Mouse (Mus musculus) heart, embryonic 16.5 days (tissue): ENCODE measurements around the gene Maco1. TPM values are rescaled to one million over a fixed set of nuclear protein-coding genes. Genes with fewer than 3 reads are reported as not detected.

ENCODE experiments used
- ATAC-seq: fragments of 200-750 bp; cut with Nextera tagmentation; replicated peaks from 2 replicates; pipeline ENCODE4 v1.8.0; 2017; ENCODE audit warnings: moderate number of reproducible peaks; ENCODE audit not compliant: insufficient read depth, low FRiP score; ENCODE audit errors: extremely low read depth
- H3K27ac ChIP-seq: fragments of 300-500 bp; sonication (generic); 2 replicates; pipeline ENCODE4 v1.5.1; 2014; ENCODE audit warnings: mild to moderate bottlenecking, low read length, control low read depth, moderate library complexity
- H3K27me3 ChIP-seq: fragments of 300-500 bp; sonication (generic); 2 replicates; pipeline ENCODE4 v1.6.1; 2014; ENCODE audit warnings: low read length, mixed read lengths; ENCODE audit not compliant: control insufficient read depth, insufficient read depth
- H3K36me3 ChIP-seq: fragments of 300-500 bp; sonication (generic); 2 replicates; pipeline ENCODE4 v1.6.1; 2014; ENCODE audit not compliant: control insufficient read depth, insufficient read depth
- H3K4me1 ChIP-seq: fragments of 300-500 bp; sonication (generic); 2 replicates; pipeline ENCODE4 v1.6.1; 2014; ENCODE audit warnings: low read length, mixed read lengths; ENCODE audit not compliant: control insufficient read depth, insufficient read depth
- H3K4me2 ChIP-seq: fragments of 300-500 bp; sonication (generic); 2 replicates; pipeline ENCODE4 v1.6.1; 2014; ENCODE audit warnings: low read depth, mild to moderate bottlenecking, control low read depth, low read length
- H3K4me3 ChIP-seq: fragments of 300-500 bp; sonication (generic); 2 replicates; pipeline ENCODE4 v1.5.1; 2014; ENCODE audit warnings: mild to moderate bottlenecking, control low read depth, low read length
- H3K9ac ChIP-seq: fragments of 300-500 bp; sonication (generic); 2 replicates; pipeline ENCODE4 v1.6.1; 2014; ENCODE audit warnings: low read length, control low read depth
- H3K9me3 ChIP-seq: fragments of 300-500 bp; sonication (generic); replicated peaks from 2 replicates; pipeline ENCODE4 v1.6.1; 2016; ENCODE audit warnings: low read length; ENCODE audit not compliant: control insufficient read depth
- WGBS: fragments of 180-500 bp; shearing (Covaris S2); extraction: QIAGEN DNeasy Blood & Tissue Kit; methylation state at CpG from one replicate; pipeline ENCODE4 v1.1.7; 2014; 5-methylcytosine and 5-hydroxymethylcytosine counted together
- polyA plus RNA-seq: library from polyadenylated mRNA; unstranded; fragments of >200 nt; fragmentation: Nextera tagmentation; extraction: Ambion mirVana; gene quantifications from 2 replicates; pipeline ENCODE4 v1.2.1, GENCODE M21; 2015

The Maco1 gene
- polyA plus RNA-seq, 1 experiment from 2014 or later = 25.3 TPM

DNA sequence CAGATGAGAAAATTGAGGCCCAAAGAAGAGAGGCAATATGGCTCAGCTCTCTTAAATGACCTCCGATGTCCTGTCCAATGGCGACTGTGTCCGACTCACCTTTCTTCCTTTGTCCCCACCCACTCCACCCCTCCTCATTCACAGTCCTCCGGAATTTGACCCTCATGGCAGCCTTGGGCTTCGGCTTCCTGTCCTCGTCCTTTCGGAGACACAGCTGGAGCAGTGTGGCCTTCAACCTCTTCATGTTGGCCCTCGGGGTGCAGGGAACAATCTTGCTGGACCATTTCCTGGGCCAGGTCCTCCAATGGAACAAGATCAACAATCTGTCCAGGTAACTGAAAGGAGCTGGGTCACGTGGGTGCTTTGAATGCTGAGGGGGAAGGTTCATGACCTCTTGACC lies 23.0 kb upstream of the Maco1 start:
- Histone ChIP-seq H3K9me3 (no peaks in the 10 kb centered on the region), H3K27me3 (no peaks in the 10 kb centered on the region), H3K4me2 (no peak overlapping the region), H3K36me3 (no peaks in the 10 kb centered on the region), H3K27ac (no peak overlapping the region), H3K4me3 (no peak overlapping the region), H3K4me1 (0 out of 2 replicates have a peak, but pooled peaks cover 3% of the 10 kb centered on the region), H3K9ac (no peak overlapping the region)
- ATAC-seq = no peak
- WGBS = 80% methylated on average over 9 of the region's 9 CpGs

DNA sequence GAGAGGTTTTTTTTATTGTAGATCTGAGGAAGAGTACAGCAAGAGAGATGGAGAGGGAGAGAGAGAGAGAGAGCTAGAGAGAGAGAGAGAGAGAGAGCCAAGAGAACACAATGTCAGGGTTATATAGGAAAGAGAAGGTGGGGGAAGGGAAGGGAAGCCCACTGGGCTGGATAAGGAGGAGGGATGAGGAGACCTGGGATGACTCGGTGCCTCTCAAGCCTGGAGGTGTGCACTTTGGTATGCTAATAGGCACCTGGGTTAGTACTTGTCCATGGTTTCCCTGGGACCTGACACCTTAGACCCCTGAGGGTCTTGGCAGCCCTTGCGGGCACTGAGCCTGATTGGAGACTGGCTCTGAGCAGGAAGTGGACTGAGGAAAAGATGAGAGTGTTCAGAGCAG lies 18.8 kb upstream of the Maco1 start:
- ATAC-seq = no peak
- Histone ChIP-seq H3K9ac (no peak overlapping the region), H3K9me3 (no peaks in the 10 kb centered on the region), H3K36me3 (no peaks in the 10 kb centered on the region), H3K27me3 (peaks cover 22% of the 10 kb centered on the region), H3K27ac (no peak overlapping the region), H3K4me2 (no peak overlapping the region), H3K4me3 (no peak overlapping the region), H3K4me1 (peaks cover 6% of the 10 kb centered on the region)
- 40% methylated on average over 2 of the region's 2 CpGs for WGBS

DNA sequence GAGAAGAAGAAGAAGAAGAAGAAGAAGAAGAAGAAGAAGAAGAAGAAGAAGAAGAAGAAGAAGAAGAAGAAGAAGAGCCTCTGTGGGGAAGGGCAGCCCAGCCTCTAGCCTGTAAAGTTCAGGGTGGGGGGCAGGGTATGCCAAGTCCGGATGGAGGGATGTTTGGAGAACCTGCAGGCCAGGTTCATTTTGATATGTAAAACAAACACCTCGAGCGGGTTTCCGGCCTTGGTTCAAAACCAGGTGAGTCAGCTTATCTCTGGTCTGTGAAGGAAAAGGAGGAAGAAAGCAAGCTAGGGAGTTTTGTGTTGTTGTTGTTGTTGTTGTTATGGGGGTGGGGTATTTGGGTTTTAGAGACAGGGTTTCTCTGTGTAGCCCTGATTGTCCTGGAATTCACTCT lies 18.3 kb upstream of the Maco1 start:
- peaks cover 6% of the 10 kb centered on the region for H3K4me1 ChIP-seq
- no peak overlapping the region for H3K27ac ChIP-seq
- no peaks in the 10 kb centered on the region for H3K36me3 ChIP-seq
- ATAC-seq = no peak
- H3K9ac ChIP-seq = no peak overlapping the region
- 29% methylated on average over 4 of the region's 4 CpGs for WGBS
- H3K4me3 ChIP-seq = no peak overlapping the region
- H3K4me2 ChIP-seq = no peak overlapping the region
- H3K27me3 ChIP-seq = peaks cover 22% of the 10 kb centered on the region
- H3K9me3 ChIP-seq = no peaks in the 10 kb centered on the region

DNA sequence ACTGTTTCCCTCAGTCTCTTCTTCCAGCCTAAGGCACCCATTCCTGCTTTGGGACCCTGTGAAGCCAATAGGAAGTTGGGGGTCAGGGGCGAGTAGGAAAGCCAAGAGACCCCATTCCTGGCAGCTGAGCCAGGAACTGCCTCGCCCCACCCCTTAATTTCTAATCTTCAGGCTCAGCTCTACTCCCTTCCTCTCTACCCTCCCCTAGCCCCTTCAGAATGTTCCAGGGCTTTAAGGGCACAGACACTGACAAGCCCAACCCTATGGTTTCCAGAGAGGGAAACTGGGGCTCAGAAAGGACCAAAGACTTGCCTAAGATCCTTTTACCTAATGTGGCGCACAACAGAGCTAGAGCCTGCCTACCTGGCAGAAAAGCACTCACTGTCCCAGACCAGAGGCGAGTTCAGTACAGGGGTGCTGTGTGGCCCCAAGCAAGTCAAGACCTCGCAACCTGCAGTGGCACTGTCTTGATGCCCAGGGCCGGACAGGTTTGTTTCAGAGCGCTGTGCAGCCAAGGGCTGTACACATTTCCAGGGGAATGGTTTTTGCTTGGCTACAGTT lies 16.8 kb upstream of the Maco1 start:
- no peak overlapping the region for H3K27ac ChIP-seq
- no peaks in the 10 kb centered on the region for H3K36me3 ChIP-seq
- peak; percentile 63 for ATAC-seq
- WGBS = 44% methylated on average over 7 of the region's 7 CpGs
- H3K27me3 ChIP-seq = peaks cover 22% of the 10 kb centered on the region
- no peaks in the 10 kb centered on the region for H3K9me3 ChIP-seq
- H3K4me2 ChIP-seq = peak overlapping the region; percentile 61
- peak overlapping the region; percentile 27 for H3K4me3 ChIP-seq
- H3K9ac ChIP-seq = peak overlapping the region; percentile 50
- peaks cover 6% of the 10 kb centered on the region for H3K4me1 ChIP-seq

DNA sequence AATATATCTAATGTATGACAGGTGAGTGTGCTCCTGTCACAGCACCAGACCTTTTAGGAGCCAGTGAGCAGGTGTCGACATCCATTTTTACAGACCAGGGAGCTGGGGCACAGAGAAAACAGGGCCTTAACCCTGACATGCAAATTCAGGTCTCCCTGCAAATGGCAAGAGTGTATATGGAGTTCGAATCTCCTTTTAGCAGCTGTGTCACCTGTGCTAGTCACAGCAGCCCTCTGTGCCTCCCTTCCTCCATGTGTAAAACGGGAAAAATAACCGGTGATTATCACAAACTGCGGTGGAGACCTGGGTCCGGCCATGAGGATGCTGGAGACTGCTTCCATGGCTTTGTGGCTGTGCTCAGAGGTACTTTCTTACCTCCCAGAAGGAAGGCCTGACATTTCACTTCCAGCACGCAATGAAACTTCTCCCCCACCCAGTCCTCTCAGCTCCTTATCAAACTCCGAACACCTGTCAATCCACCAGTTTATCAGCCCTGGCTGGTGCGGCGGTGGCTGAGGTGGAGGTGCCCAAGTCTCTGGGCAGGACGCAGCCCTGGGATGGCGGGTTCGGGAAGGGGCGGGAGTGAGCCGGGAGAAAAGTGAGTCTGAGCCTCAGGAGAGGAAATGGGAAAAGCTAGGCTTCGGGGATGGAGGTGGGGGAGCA lies 16.1 kb upstream of the Maco1 start:
- H3K9ac ChIP-seq = peak overlapping the region; percentile 50
- H3K36me3 ChIP-seq = no peaks in the 10 kb centered on the region
- ATAC-seq = no peak
- H3K9me3 ChIP-seq = no peaks in the 10 kb centered on the region
- H3K27ac ChIP-seq = no peak overlapping the region
- peaks cover 22% of the 10 kb centered on the region for H3K27me3 ChIP-seq
- WGBS = 10% methylated on average over 16 of the region's 16 CpGs
- peaks cover 6% of the 10 kb centered on the region for H3K4me1 ChIP-seq
- H3K4me2 ChIP-seq = peak overlapping the region; percentile 61
- peak overlapping the region; percentile 27 for H3K4me3 ChIP-seq

DNA sequence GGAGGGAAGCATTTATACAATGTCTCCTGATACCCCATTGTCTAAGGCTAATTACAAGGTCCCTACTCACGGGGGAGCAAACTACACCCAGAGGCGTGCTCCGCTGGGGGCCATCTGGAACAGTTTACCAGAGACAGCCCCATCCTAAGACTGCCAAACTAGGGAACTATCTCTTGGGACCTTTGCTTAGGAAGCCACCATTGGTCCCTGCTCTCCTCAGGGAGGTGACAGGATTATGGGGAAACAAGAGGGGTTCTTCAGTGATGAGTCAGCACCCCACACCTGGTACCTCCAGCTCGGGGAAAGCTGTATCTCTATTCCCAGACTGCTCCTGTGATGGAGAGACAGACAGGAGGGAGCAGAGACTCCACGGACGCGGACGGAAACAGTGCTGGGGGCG lies 15.3 kb upstream of the Maco1 start:
- 31% methylated on average over 9 of the region's 9 CpGs for WGBS
- Histone ChIP-seq H3K9ac (no peak overlapping the region), H3K9me3 (no peaks in the 10 kb centered on the region), H3K4me3 (no peak overlapping the region), H3K4me1 (peaks cover 6% of the 10 kb centered on the region), H3K27ac (no peak overlapping the region), H3K27me3 (peaks cover 22% of the 10 kb centered on the region), H3K4me2 (no peak overlapping the region), H3K36me3 (no peaks in the 10 kb centered on the region)
- no peak for ATAC-seq

DNA sequence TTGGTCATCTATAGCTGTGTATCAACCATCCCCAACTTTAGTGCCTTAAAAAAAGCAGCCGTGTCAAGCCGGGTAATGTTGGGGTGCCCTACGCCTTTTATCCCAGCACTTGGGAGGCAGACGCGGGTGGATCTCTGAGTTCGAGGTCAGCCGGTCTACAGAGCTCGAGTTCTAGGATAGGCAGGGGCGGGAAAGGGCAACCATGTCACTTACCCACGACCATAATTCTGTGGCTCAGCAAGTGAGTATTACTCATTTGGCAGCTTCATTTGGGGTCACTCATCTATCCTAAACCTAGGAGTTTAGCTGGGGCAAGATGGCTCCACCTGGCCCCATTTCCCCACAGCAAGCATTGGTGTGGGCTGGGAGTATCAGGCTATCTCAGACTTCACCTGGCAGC lies 14.9 kb upstream of the Maco1 start:
- H3K4me3 ChIP-seq = no peak overlapping the region
- H3K4me1 ChIP-seq = peaks cover 6% of the 10 kb centered on the region
- H3K36me3 ChIP-seq = no peaks in the 10 kb centered on the region
- H3K9me3 ChIP-seq = no peaks in the 10 kb centered on the region
- WGBS = 89% methylated on average over 10 of the region's 10 CpGs
- no peak for ATAC-seq
- peaks cover 22% of the 10 kb centered on the region for H3K27me3 ChIP-seq
- H3K9ac ChIP-seq = no peak overlapping the region
- no peak overlapping the region for H3K27ac ChIP-seq
- no peak overlapping the region for H3K4me2 ChIP-seq

DNA sequence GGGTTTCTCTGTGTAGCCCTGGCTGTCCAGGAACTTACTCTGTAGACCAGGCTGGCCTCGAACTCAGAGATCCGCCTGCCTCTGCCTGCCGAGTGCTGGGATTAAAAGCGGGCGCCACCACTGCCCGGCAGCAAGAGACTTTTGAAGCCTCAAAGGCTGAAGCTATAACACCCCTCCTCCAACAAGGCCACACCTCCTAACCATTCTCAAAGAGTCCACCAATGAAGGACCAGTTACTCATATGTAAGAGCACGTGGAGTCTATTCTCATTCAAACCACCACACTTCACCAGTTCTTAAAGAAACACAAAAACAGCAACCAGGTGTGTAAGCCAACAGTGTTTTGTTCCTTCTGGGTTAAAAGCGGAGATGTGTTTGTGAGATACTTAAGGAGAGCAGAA lies 14.5 kb upstream of the Maco1 start:
- H3K27me3 ChIP-seq = peaks cover 22% of the 10 kb centered on the region
- H3K27ac ChIP-seq = no peak overlapping the region
- 90% methylated on average over 8 of the region's 8 CpGs for WGBS
- no peaks in the 10 kb centered on the region for H3K9me3 ChIP-seq
- no peak for ATAC-seq
- H3K4me2 ChIP-seq = no peak overlapping the region
- H3K4me1 ChIP-seq = peaks cover 6% of the 10 kb centered on the region
- H3K9ac ChIP-seq = no peak overlapping the region
- H3K4me3 ChIP-seq = no peak overlapping the region
- no peaks in the 10 kb centered on the region for H3K36me3 ChIP-seq

DNA sequence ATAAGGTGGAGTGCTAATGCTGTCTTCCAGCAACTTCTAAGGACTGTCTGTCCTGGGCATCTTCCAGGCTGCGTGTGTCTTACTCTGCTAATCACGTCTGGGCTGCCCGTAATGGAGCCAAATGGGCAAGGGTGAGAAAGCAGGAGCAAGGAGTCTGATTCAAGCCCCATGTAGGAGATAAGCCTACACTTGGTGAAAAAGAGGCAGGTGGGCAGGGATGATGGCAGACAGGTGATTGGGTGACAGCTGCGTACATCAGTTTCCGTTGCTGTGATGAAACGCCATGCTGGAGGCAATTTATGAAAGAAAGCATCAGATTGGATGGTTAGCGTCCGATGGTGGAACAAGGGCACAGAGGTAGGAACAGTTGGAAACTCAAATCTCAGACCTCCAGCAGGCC lies 14.1 kb upstream of the Maco1 start:
- Histone ChIP-seq H3K9me3 (no peaks in the 10 kb centered on the region), H3K4me2 (no peak overlapping the region), H3K4me1 (peaks cover 6% of the 10 kb centered on the region), H3K27me3 (peaks cover 22% of the 10 kb centered on the region), H3K27ac (no peak overlapping the region), H3K36me3 (no peaks in the 10 kb centered on the region), H3K4me3 (no peak overlapping the region), H3K9ac (no peak overlapping the region)
- no peak for ATAC-seq
- WGBS = 88% methylated on average over 8 of the region's 8 CpGs
